ENCODE assay signal across 17 mouse cellular contexts in genomic region chr17:31935091-31935830, GRCm38 (mm10).
DNase-seq lines count a peak whose midpoint lies in the region.
"Had no signal": no experiment of that assay in that cellular context is flagged by ENCODE, and none has a peak within 500 bp of the region (broad histone marks: within the 10 kb centered on the region; RNA-seq: fewer than 3 reads in every experiment).

No protein-coding gene starts in this region.

- peak; percentile 2 for DNase-seq in heart, postnatal 4 days
- DNase-seq in heart, adult 8-10 months (ENCODE audit: low spot score), result no peak
- DNase-seq in lung, postnatal 10 days, result peak; percentile 2
- DNase-seq in lung, postnatal 25 days (ENCODE audit: low spot score), result no peak
- peak; percentile 76 for DNase-seq in 3T3-L1 (ENCODE audit: low read depth, low spot score)
- DNase-seq in embryonic facial prominence, embryonic 10.5 days (ENCODE audit: low spot score), result peak; percentile 42
- no peak for DNase-seq in spleen, adult 18-20 months
- DNase-seq in retina, embryonic 14.5 days (ENCODE audit: low spot score), result no peak
- DNase-seq: adrenal gland, postnatal 36 days; embryo, embryonic 11 days; right cerebral cortex, postnatal 4 days had no signal

- H3K9me3 ChIP-seq in embryonic facial prominence, embryonic 10.5 days, result no peaks in the 10 kb centered on the region
- H3K9me3 ChIP-seq: intestine, embryonic 15.5 days; midbrain, embryonic 15.5 days; neural tube, embryonic 12.5 days had no signal

- no peaks in the 10 kb centered on the region for H3K36me3 ChIP-seq in embryonic facial prominence, embryonic 10.5 days (replicated peaks)
- H3K36me3 ChIP-seq: intestine, embryonic 15.5 days; midbrain, embryonic 15.5 days; neural tube, embryonic 12.5 days had no signal

- 60% methylated on average over 6 of the region's 6 CpGs for WGBS in embryonic facial prominence, embryonic 10.5 days

- H3K4me1 ChIP-seq in embryonic facial prominence, embryonic 10.5 days, result peaks cover 67% of the 10 kb centered on the region
- H3K4me1 ChIP-seq: neural tube, embryonic 12.5 days had no signal

- H3K27me3 ChIP-seq in embryonic facial prominence, embryonic 10.5 days (replicated peaks; ENCODE audit: low read depth, poor library complexity, severe bottlenecking), result no peaks in the 10 kb centered on the region
- H3K27me3 ChIP-seq: intestine, embryonic 15.5 days; midbrain, embryonic 15.5 days; neural tube, embryonic 12.5 days had no signal

- peak overlapping the region; percentile 67 for H3K27ac ChIP-seq in embryonic facial prominence, embryonic 10.5 days (replicated peaks)
- H3K27ac ChIP-seq: intestine, embryonic 15.5 days; kidney, postnatal 0 days; macrophage; midbrain, embryonic 15.5 days; neural tube, embryonic 12.5 days had no signal

- no peak overlapping the region for H3K4me3 ChIP-seq in embryonic facial prominence, embryonic 10.5 days
- H3K4me3 ChIP-seq: erythroblast, embryonic 14.5 days; intestine, embryonic 15.5 days; midbrain, embryonic 15.5 days; neural tube, embryonic 12.5 days had no signal

Comparison
In these comparisons a context has a peak if more than half of its experiments do, and no peak if none do; other contexts are left out.
1. DNase-seq: peak in heart, postnatal 4 days (single experiment), lung, postnatal 10 days (single experiment), 3T3-L1 (single experiment) and embryonic facial prominence, embryonic 10.5 days (single experiment); none in heart, adult 8-10 months (single experiment), lung, postnatal 25 days (single experiment), spleen, adult 18-20 months (0 of 2) and retina, embryonic 14.5 days (single experiment).